Mouse (Mus musculus) testis, adult 2 months (tissue): Measurements from ENCODE around the gene Scn5a. TPM values are rescaled to one million over a fixed set of nuclear protein-coding genes. Genes with fewer than 3 reads are reported as not detected.
A peak's percentile ranks its signal among the peaks of the same experiment; 100 is the strongest.

Experiments used
- H3K27ac ChIP-seq: fragments of 200-500 bp; 2 replicates; pipeline ENCODE4 v1.5.1; 2012; ENCODE audit warnings: low read depth, low read length; ENCODE audit not compliant: control insufficient read depth, insufficient read depth
- H3K27me3 ChIP-seq: fragments of 200-500 bp; 2 replicates; pipeline ENCODE4 v1.6.1; 2012; ENCODE audit warnings: mild to moderate bottlenecking, low read length, moderate library complexity; ENCODE audit not compliant: control insufficient read depth, insufficient read depth
- H3K36me3 ChIP-seq: fragments of 200-500 bp; 2 replicates; pipeline ENCODE4 v1.6.1; 2012; ENCODE audit warnings: mild to moderate bottlenecking, low read length; ENCODE audit not compliant: control insufficient read depth, insufficient read depth
- H3K4me1 ChIP-seq: fragments of 200-500 bp; 2 replicates; pipeline ENCODE4 v1.6.1; 2012; ENCODE audit warnings: low read length; ENCODE audit not compliant: control insufficient read depth, insufficient read depth
- H3K4me3 ChIP-seq: fragments of 200-500 bp; 2 replicates; pipeline ENCODE4 v1.5.1; 2012; ENCODE audit warnings: low read depth, mild to moderate bottlenecking, low read length, moderate library complexity, mixed read lengths; ENCODE audit not compliant: control insufficient read depth
- CTCF ChIP-seq: fragments of 200-500 bp; IDR thresholded peaks from 2 replicates; pipeline ENCODE4 v1.5.1; 2012; ENCODE audit warnings: low read depth, mild to moderate bottlenecking, inconsistent platforms, low read length, moderate library complexity; ENCODE audit not compliant: control insufficient read depth, insufficient read depth, insufficient replicate concordance
- POLR2A ChIP-seq: fragments of 200-500 bp; IDR thresholded peaks from 2 replicates; pipeline ENCODE4 v1.6.1; 2012; ENCODE audit warnings: low read depth, mild to moderate bottlenecking, inconsistent platforms, low read length, moderate library complexity; ENCODE audit not compliant: control insufficient read depth
- polyA plus RNA-seq: library from polyadenylated mRNA; depleted of rRNA; stranded (reverse); fragments of >200 nt; gene quantifications from 2 replicates; pipeline ENCODE4 v1.2.3, GENCODE M21; 2012; rRNA removed

The Scn5a gene
- polyA plus RNA-seq = 0.70 and 0.79 TPM in 2 replicates

DNA sequence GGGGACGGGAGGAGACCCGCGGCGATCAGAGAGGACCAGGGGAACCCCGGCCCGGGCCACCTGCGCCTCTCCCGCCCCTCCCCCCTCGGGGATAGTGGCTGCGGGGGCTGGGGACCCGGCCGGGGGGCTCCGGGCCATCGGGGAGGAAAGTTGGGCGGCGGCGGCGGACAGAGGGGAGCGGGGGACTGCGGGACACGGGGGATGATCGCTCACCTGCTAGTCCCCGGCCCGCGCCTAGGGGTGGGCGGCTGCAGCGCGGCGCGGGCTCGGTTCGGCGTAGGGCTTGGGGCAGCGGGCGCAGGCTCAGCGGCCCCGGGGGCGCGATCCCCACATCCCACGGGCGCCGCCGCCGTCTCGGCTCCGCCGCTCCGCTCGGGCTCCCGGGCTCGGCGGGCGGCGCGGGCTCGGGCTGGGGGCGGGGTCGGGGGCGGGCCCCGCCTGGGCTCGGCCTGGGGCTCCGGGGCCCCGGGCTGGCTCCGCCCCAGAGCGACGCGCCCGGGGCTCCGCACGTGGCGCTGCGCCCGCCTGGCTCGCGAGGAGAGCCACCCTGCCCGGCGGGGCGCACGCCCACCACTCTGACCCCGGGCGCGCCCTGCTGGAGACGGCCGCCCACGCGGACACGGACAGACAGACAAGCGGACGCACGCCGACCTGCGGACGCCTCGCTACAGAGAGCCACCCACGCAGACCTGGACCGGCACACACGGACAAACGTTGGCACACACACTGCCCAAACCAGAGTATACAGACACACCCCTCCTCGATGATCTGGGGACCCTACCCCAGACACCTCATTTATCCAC is at the start of gene Scn5a:
TSS of gene Scn5a (minus strand) at position 381 of the 803 bp plus-strand sequence.
- H3K4me3 ChIP-seq = peak within 1 kb of the TSS; percentile 54
- H3K36me3 ChIP-seq = no peaks in the 10 kb centered on the region
- H3K27ac ChIP-seq = no peak within 1 kb of the TSS
- TF ChIP-seq POLR2A (no peak), CTCF (no peak)
- H3K4me1 ChIP-seq = peaks cover 6% of the 10 kb centered on the region; the same call in 1 of the 2 replicates
- H3K27me3 ChIP-seq = 0 out of 2 replicates have a peak, but pooled peaks cover 2% of the 10 kb centered on the region

DNA sequence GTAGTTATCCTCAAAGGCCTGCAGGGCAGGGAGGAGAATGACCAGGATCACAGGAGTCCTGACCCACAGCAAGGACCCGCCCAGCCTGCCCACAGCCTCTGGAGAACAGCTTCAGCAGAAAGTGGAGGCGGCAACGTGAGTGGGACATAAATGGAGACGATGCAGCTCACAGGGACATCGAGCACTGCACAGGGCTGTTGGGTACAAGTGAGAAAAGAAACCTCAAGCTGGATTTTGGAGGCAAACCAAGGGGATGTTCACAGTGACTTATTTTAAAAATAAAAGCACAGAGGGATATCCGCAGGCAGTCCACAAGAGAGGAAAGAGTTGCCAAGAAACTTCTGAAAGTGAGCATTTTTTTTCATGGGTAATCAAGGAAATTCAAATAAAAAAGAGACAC is 48.4 kb upstream of the Scn5a start:
- H3K36me3 ChIP-seq = no peaks in the 10 kb centered on the region

DNA sequence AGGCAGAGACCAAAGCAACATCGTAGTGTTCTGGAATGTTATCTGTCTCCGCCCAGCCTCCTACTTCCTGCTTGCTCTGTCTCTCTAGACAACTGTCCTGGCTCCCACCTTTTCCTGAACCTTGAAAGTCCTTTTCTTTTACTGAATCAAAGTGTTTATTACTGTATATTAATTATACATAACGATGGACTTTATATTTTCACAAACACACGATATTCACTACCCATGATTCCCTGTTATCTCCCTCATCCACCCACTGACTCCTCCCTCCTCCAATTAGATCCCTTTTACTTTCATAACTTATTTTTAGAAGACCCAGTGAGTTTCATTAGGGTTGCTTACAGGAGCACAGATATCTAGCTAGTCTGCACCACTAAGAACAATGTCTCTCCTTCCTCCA is 45.3 kb upstream of the Scn5a start:
- Histone ChIP-seq H3K4me3 (no peak overlapping the region), H3K4me1 (peaks cover 2% of the 10 kb centered on the region; the same call in 1 of the 2 replicates), H3K36me3 (no peaks in the 10 kb centered on the region), H3K27ac (no peak overlapping the region), H3K27me3 (no peaks in the 10 kb centered on the region)
- no peak for TF ChIP-seq POLR2A

More for the DNA sequence above, 48.4 kb upstream of the Scn5a start:
- H3K4me3 ChIP-seq = no peak overlapping the region
- no peak overlapping the region for H3K27ac ChIP-seq
- TF ChIP-seq CTCF (no peak), POLR2A (no peak)
- peaks cover 2% of the 10 kb centered on the region; the same call in 1 of the 2 replicates for H3K4me1 ChIP-seq
- no peaks in the 10 kb centered on the region for H3K27me3 ChIP-seq

- H3K4me1 ChIP-seq = no peaks in the 10 kb centered on the region
- no peak overlapping the region for H3K27ac ChIP-seq
- H3K27me3 ChIP-seq = no peaks in the 10 kb centered on the region
- no peak overlapping the region for H3K4me3 ChIP-seq
- no peaks in the 10 kb centered on the region for H3K36me3 ChIP-seq
- no peak for TF ChIP-seq CTCF
- no peak for TF ChIP-seq POLR2A
Measured at GRCm38 (mm10) chr9:119614798-119615197, 36.0 kb upstream of the Scn5a start.

DNA sequence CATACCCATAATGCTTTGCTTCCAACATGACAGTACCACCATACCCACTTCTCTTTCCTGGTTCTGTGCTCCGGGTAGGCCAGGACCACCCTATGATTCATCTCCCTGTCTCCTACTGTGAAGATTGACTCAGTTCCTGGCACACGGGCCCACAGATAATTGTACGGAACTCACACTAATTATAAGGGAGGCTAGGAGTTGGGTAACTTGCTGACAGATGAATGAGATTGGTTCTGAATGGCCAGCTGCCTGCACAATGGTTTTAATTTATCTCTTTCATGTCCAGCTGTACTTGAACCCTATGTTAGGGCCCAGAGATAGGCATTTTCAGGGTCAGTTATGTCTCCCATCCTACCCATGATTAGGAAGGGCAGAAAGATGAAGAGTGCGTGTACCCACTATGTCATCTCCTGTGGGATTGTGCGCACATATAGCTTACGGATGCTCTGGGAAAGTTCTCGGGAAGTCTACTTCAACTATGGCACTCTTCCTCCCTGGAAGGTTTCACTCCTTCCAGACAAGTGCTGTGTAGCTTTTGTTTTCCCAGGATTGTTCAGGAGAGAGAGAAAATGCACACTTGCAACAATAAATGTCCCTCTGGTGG is 31.8 kb upstream of the Scn5a start:
- no peak overlapping the region for H3K4me3 ChIP-seq
- no peaks in the 10 kb centered on the region for H3K36me3 ChIP-seq
- no peak overlapping the region for H3K27ac ChIP-seq
- TF ChIP-seq POLR2A = no peak
- TF ChIP-seq CTCF = no peak
- no peaks in the 10 kb centered on the region for H3K4me1 ChIP-seq
- H3K27me3 ChIP-seq = no peaks in the 10 kb centered on the region

DNA sequence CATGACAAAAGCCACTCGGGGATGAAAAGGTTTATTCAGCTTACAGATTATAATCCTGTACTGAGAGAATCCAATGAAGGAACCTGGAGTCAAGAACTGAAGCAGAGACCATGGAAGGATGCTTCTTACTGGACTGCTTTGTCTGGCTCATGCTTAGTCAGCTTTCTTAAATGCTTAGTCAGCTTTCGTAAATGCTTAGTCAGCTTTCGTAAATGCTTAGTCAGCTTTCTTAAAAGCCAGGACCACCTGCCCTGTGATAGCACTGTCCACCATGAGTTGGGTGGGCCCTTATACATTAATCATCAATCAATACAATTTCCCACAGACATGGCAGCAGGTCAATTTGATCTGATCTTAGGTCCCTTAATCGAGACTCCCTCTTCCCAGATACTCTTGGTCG is 28.1 kb upstream of the Scn5a start:
- no peak overlapping the region for H3K27ac ChIP-seq
- H3K4me3 ChIP-seq = no peak overlapping the region
- no peaks in the 10 kb centered on the region for H3K4me1 ChIP-seq
- TF ChIP-seq CTCF (no peak), POLR2A (no peak)
- no peaks in the 10 kb centered on the region for H3K36me3 ChIP-seq
- no peaks in the 10 kb centered on the region for H3K27me3 ChIP-seq

DNA sequence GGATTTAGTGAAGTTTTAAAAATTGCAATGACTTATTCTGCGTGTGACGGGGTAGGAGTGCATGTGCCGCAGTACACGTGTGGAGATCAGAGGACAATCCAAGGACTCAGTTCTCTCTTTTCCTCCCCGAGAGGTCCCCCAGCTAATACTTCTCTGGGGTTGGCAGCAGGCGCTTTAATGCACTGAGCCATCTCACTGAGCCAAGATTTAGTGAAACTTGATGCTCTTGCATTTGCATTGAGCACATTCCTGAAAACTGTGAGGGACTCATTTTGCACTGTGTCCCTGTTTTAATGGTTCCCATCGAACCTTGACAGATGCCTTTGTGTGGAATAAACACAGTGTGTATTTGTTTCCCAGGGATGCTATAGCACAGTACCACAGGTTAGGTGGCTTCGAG is 25.8 kb upstream of the Scn5a start:
- Histone ChIP-seq H3K4me3 (no peak overlapping the region), H3K36me3 (no peaks in the 10 kb centered on the region), H3K4me1 (no peaks in the 10 kb centered on the region), H3K27ac (no peak overlapping the region), H3K27me3 (no peaks in the 10 kb centered on the region)
- TF ChIP-seq POLR2A (no peak), CTCF (no peak)
